Mouse (Mus musculus) kidney, adult 2 months (tissue): ENCODE results near the gene Etv3.

Experiments
- CTCF ChIP-seq: fragments of 200-500 bp; conservative IDR thresholded peaks from 2 replicates; pipeline ENCODE4 v1.5.1; 2011; ENCODE audit warnings: low read depth, mild to moderate bottlenecking, control low read depth, low read length, moderate library complexity, mixed read lengths; ENCODE audit not compliant: insufficient read depth, insufficient read length
- POLR2A ChIP-seq: fragments of 200-500 bp; IDR thresholded peaks from one replicate; pipeline ENCODE4 v1.6.1; 2011; ENCODE audit warnings: low read depth, low read length, control low read depth

DNA sequence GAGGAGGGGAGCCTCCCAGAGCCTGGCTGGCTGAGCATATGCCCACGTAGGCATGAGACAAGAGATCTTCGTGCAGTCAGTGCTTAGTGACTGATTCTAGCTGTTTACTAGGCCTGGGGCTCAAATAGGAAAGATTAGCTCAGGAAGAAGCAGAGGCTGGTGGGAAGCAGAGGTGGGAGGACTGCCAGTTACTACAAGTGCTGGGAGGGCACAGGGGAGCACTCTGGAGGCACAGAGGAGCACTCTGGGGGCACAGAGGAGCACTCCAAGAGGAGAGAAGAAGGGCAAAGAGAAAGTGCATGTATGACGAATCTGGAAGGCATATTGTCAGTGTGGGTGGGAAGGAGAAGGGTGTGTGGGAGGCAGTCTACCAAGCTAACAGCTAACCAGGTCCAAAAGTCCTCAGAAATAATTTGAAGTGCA lies 30.9 kb downstream of the Etv3 start:
- no peak for TF ChIP-seq CTCF
- TF ChIP-seq POLR2A = no peak
